ENCODE assay signal across 13 mouse cellular contexts in genomic region chr2:32119802-32120750, GRCm38 (mm10). TPM values are rescaled to one million over a fixed set of nuclear protein-coding genes. Genes with fewer than 3 reads are reported as not detected.
DNase-seq lines count a peak whose midpoint lies in the region; ATAC-seq and TF ChIP-seq lines count a peak whose summit lies in the region.
"Had no signal": no experiment of that assay in that cellular context is flagged by ENCODE, and none has a peak within 500 bp of the region (broad histone marks: within the 10 kb centered on the region; RNA-seq: fewer than 3 reads in every experiment).

No protein-coding gene starts in this region.

- ATAC-seq in midbrain, embryonic 11.5 days (ENCODE audit: low FRiP score) = no peak
- ATAC-seq in midbrain, embryonic 15.5 days (replicated peaks) = no peak
- ATAC-seq: forebrain, embryonic 16.5 days had no signal

- intact Hi-C loops in heart, postnatal 14 days (cut with DNase I) = no loop called here

- no peak overlapping the region for H3K9ac ChIP-seq in midbrain, embryonic 11.5 days (ENCODE audit: low read length)
- no peak overlapping the region for H3K9ac ChIP-seq in midbrain, embryonic 15.5 days
- H3K9ac ChIP-seq: hindbrain, embryonic 12.5 days; kidney, embryonic 15.5 days; lung, embryonic 15.5 days had no signal

- H3K36me3 ChIP-seq in midbrain, embryonic 11.5 days (ENCODE audit: control insufficient read depth, insufficient read depth, low read length) = no peaks in the 10 kb centered on the region
- no peaks in the 10 kb centered on the region for H3K36me3 ChIP-seq in midbrain, embryonic 15.5 days (replicated peaks)
- no peaks in the 10 kb centered on the region for H3K36me3 ChIP-seq in testis, adult 2 months (ENCODE audit: control insufficient read depth, insufficient read depth, low read length)
- H3K36me3 ChIP-seq: hindbrain, embryonic 12.5 days; kidney, embryonic 15.5 days; lung, embryonic 15.5 days had no signal

- H3K27me3 ChIP-seq in midbrain, embryonic 11.5 days (ENCODE audit: control insufficient read depth, insufficient read depth, low read length) = no peaks in the 10 kb centered on the region
- H3K27me3 ChIP-seq in midbrain, embryonic 15.5 days (replicated peaks) = no peaks in the 10 kb centered on the region
- no peaks in the 10 kb centered on the region for H3K27me3 ChIP-seq in testis, adult 2 months (ENCODE audit: control insufficient read depth, insufficient read depth, low read length)
- H3K27me3 ChIP-seq: hindbrain, embryonic 12.5 days; kidney, embryonic 15.5 days; lung, embryonic 15.5 days had no signal

- no peak for TF ChIP-seq POLR2A in testis, adult 2 months (IDR thresholded peaks at IDR 0.05; ENCODE audit: control insufficient read depth, low read depth, low read length)

- H3K4me3 ChIP-seq in midbrain, embryonic 11.5 days (ENCODE audit: low read depth, low read length) = no peak overlapping the region
- no peak overlapping the region for H3K4me3 ChIP-seq in midbrain, embryonic 15.5 days
- no peak overlapping the region for H3K4me3 ChIP-seq in testis, adult 2 months (ENCODE audit: control insufficient read depth, low read depth, low read length)
- H3K4me3 ChIP-seq: hindbrain, embryonic 12.5 days; kidney, embryonic 15.5 days; lung, embryonic 15.5 days had no signal

- WGBS in midbrain, embryonic 11.5 days = 92% methylated on average over 20 of the region's 20 CpGs
- 89% methylated on average over 20 of the region's 20 CpGs for WGBS in midbrain, embryonic 15.5 days

- H3K9me3 ChIP-seq in midbrain, embryonic 11.5 days (ENCODE audit: control insufficient read depth, low read length) = no peaks in the 10 kb centered on the region
- H3K9me3 ChIP-seq in midbrain, embryonic 15.5 days = no peaks in the 10 kb centered on the region
- H3K9me3 ChIP-seq: hindbrain, embryonic 12.5 days; kidney, embryonic 15.5 days; lung, embryonic 15.5 days had no signal

- H3K27ac ChIP-seq in midbrain, embryonic 11.5 days (ENCODE audit: low read depth, low read length) = no peak overlapping the region
- no peak overlapping the region for H3K27ac ChIP-seq in midbrain, embryonic 15.5 days
- H3K27ac ChIP-seq in testis, adult 2 months (ENCODE audit: control insufficient read depth, insufficient read depth, low read depth, low read length) = peak overlapping the region; percentile 51
- H3K27ac ChIP-seq: hindbrain, embryonic 12.5 days; kidney, embryonic 15.5 days; lung, embryonic 15.5 days had no signal

- no peak for TF ChIP-seq CTCF in testis, adult 2 months (IDR thresholded peaks at IDR 0.05; ENCODE audit: control insufficient read depth, insufficient read depth, insufficient replicate concordance, low read depth, low read length)

- no peaks in the 10 kb centered on the region for H3K4me1 ChIP-seq in midbrain, embryonic 11.5 days (ENCODE audit: control insufficient read depth, insufficient read depth, low read length)
- no peaks in the 10 kb centered on the region for H3K4me1 ChIP-seq in midbrain, embryonic 15.5 days
- no peaks in the 10 kb centered on the region for H3K4me1 ChIP-seq in testis, adult 2 months (ENCODE audit: control insufficient read depth, insufficient read depth, low read length)
- H3K4me1 ChIP-seq: hindbrain, embryonic 12.5 days; lung, embryonic 15.5 days had no signal

- H3K4me2 ChIP-seq in midbrain, embryonic 11.5 days = no peak overlapping the region
- no peak overlapping the region for H3K4me2 ChIP-seq in midbrain, embryonic 15.5 days
- H3K4me2 ChIP-seq: hindbrain, embryonic 12.5 days; kidney, embryonic 15.5 days; lung, embryonic 15.5 days had no signal

- peak; percentile 56 for DNase-seq in midbrain, embryonic 11.5 days (ENCODE audit: low spot score, missing footprints)
- peak; percentile 31 for DNase-seq in gastrocnemius, postnatal 10 days
- peak; percentile 52 to 63 for DNase-seq in heart, postnatal 14 days
- DNase-seq in layer of hippocampus, adult 9-10 months (ENCODE audit: low spot score) = no peak
- DNase-seq in spleen, postnatal 14 days (ENCODE audit: low spot score in 2 of 2) = no peak
- no peak for DNase-seq in frontal cortex, adult 2 months (ENCODE audit: extremely low spot score in 1 of 2, low spot score in 1 of 2)
- DNase-seq: cerebellum, postnatal 10 days had no signal

RNA-seq across cellular contexts. Expression of gene Plpp7, which starts 24.7 kb away (rescaled TPM):
- 5.9 and 7.3 TPM in 2 replicates for polyA plus RNA-seq in midbrain, embryonic 11.5 days (2014; fragmentation: Nextera tagmentation; extraction: Ambion mirVana)
- 25.7 and 26.7 TPM in 2 replicates for polyA plus RNA-seq in midbrain, embryonic 15.5 days (2015; fragmentation: Nextera tagmentation; extraction: Ambion mirVana)
- 100 to 1,000 TPM in 1 of 2 experiments, 10 to 100 TPM in 1; 90.3 to 101 TPM for total RNA-seq in gastrocnemius, postnatal 10 days (2021)
- total RNA-seq in heart, postnatal 14 days (2021) = 10 to 100 TPM; 26.1 to 30.9 TPM
- 4.6 and 4.7 TPM in 2 replicates for polyA plus RNA-seq in testis, adult 2 months (2012; rRNA removed)
- 31.8 and 34.6 TPM in 2 replicates for polyA plus RNA-seq in frontal cortex, adult 2 months (2012; rRNA removed)

RNA-seq across cellular contexts. Expression of gene Prrc2b, which starts 30.8 kb away (rescaled TPM):
- polyA plus RNA-seq in midbrain, embryonic 11.5 days (2014; fragmentation: Nextera tagmentation; extraction: Ambion mirVana) = 52.6 and 64.1 TPM in 2 replicates
- polyA plus RNA-seq in midbrain, embryonic 15.5 days (2015; fragmentation: Nextera tagmentation; extraction: Ambion mirVana) = 85.4 and 92.2 TPM in 2 replicates
- 100 to 1,000 TPM; 104 to 111 TPM for total RNA-seq in gastrocnemius, postnatal 10 days (2021)
- total RNA-seq in heart, postnatal 14 days (2021) = 100 to 1,000 TPM in 1 of 2 experiments, 10 to 100 TPM in 1; 92.9 to 101 TPM
- 5.5 and 5.7 TPM in 2 replicates for polyA plus RNA-seq in testis, adult 2 months (2012; rRNA removed)
- polyA plus RNA-seq in frontal cortex, adult 2 months (2012; rRNA removed) = 106 and 118 TPM in 2 replicates

RNA-seq across cellular contexts. Expression of gene Fam78a, which starts 35.4 kb away (rescaled TPM):
- polyA plus RNA-seq in midbrain, embryonic 11.5 days (2014; fragmentation: Nextera tagmentation; extraction: Ambion mirVana) = 0.60 and 1.3 TPM in 2 replicates
- polyA plus RNA-seq in midbrain, embryonic 15.5 days (2015; fragmentation: Nextera tagmentation; extraction: Ambion mirVana) = 0.65 and 0.80 TPM in 2 replicates
- 10 to 100 TPM; 23.9 to 25.2 TPM for total RNA-seq in gastrocnemius, postnatal 10 days (2021)
- 10 to 100 TPM; 22.8 to 23.9 TPM for total RNA-seq in heart, postnatal 14 days (2021)
- polyA plus RNA-seq in testis, adult 2 months (2012; rRNA removed) = 276 and 286 TPM in 2 replicates
- polyA plus RNA-seq in frontal cortex, adult 2 months (2012; rRNA removed) = 3.2 and 3.7 TPM in 2 replicates

Comparison
In these comparisons a context has a peak if more than half of its experiments do, and no peak if none do; other contexts are left out.
1. DNase-seq: peak in midbrain, embryonic 11.5 days (single experiment), gastrocnemius, postnatal 10 days (single experiment) and heart, postnatal 14 days (2 of 2); none in layer of hippocampus, adult 9-10 months (single experiment), spleen, postnatal 14 days (0 of 2) and frontal cortex, adult 2 months (0 of 2).
2. RNA of gene Fam78a, which starts 35.4 kb away (polyA plus RNA-seq): 276 to 286 TPM in testis, adult 2 months; 3.2 to 3.7 TPM in frontal cortex, adult 2 months, 0.65 to 0.80 TPM in midbrain, embryonic 15.5 days and 0.60 to 1.3 TPM in midbrain, embryonic 11.5 days; every median in the first group is over 10 times any median in the second.